Mouse (Mus musculus) limb, embryonic 14.5 days (tissue): ENCODE measurements around the gene A430033K04Rik. TPM values are rescaled to one million over a fixed set of nuclear protein-coding genes. Genes with fewer than 3 reads are reported as not detected.

Source experiments
- ATAC-seq: fragments of 200-750 bp; cut with Nextera tagmentation; 2 replicates; pipeline ENCODE4 v1.8.0; 2017; ENCODE audit warnings: low read depth, moderate number of reproducible peaks, moderate TSS enrichment; ENCODE audit not compliant: low FRiP score
- DNase-seq: peaks from one replicate; pipeline ENCODE4 v3.0.0-alpha.2; 2015; ENCODE audit warnings: low spot score
- H3K27ac ChIP-seq: fragments of 300-500 bp; sonication (generic); replicated peaks from 2 replicates; pipeline ENCODE4 v1.5.1; 2014; ENCODE audit warnings: low read depth, mild to moderate bottlenecking, low read length, moderate library complexity, mixed read lengths
- H3K27me3 ChIP-seq: fragments of 300-500 bp; sonication (generic); 2 replicates; pipeline ENCODE4 v1.6.1; 2014; ENCODE audit warnings: low read length, mixed read lengths; ENCODE audit not compliant: control insufficient read depth, insufficient read depth
- H3K36me3 ChIP-seq: fragments of 300-500 bp; sonication (generic); 2 replicates; pipeline ENCODE4 v1.6.1; 2014; ENCODE audit warnings: mild to moderate bottlenecking, low read length, moderate library complexity, mixed read lengths; ENCODE audit not compliant: control insufficient read depth, insufficient read depth
- H3K4me1 ChIP-seq: fragments of 300-500 bp; sonication (generic); 2 replicates; pipeline ENCODE4 v1.6.1; 2014; ENCODE audit warnings: antibody characterized with exemption, low read length, mixed read lengths; ENCODE audit not compliant: control insufficient read depth, insufficient read depth
- H3K4me2 ChIP-seq: fragments of 300-500 bp; sonication (generic); replicated peaks from 2 replicates; pipeline ENCODE4 v1.6.1; 2014; ENCODE audit warnings: low read depth, mild to moderate bottlenecking, low read length, moderate library complexity; ENCODE audit not compliant: severe bottlenecking
- H3K4me3 ChIP-seq: fragments of 300-500 bp; sonication (generic); replicated peaks from 2 replicates; pipeline ENCODE4 v1.5.1; 2014; ENCODE audit warnings: low read length
- H3K9ac ChIP-seq: fragments of 300-500 bp; sonication (generic); 2 replicates; pipeline ENCODE4 v1.6.1; 2014; ENCODE audit warnings: mild to moderate bottlenecking, low read depth, low read length, moderate library complexity; ENCODE audit not compliant: severe bottlenecking
- H3K9me3 ChIP-seq: fragments of 300-500 bp; sonication (generic); 2 replicates; pipeline ENCODE4 v1.6.1; 2016; ENCODE audit warnings: low read length; ENCODE audit not compliant: control insufficient read depth
- POLR2A ChIP-seq: fragments of 200-500 bp; IDR thresholded peaks from 2 replicates; pipeline ENCODE4 v1.8.0; 2012; ENCODE audit warnings: inconsistent platforms, mild to moderate bottlenecking, moderate library complexity, borderline replicate concordance; ENCODE audit not compliant: insufficient read depth, insufficient read length; ENCODE audit errors: extremely low read depth
- WGBS: fragments of 180-500 bp; shearing (Covaris S2); extraction: QIAGEN DNeasy Blood & Tissue Kit; methylation state at CpG from one replicate; pipeline ENCODE4 v1.1.7; 2014; 5-methylcytosine and 5-hydroxymethylcytosine counted together
- microRNA-seq: library from miRNA; unstranded; fragments of <30 nt; microRNA quantifications from one replicate; pipeline ENCODE4, GENCODE M21; 2016
- polyA plus RNA-seq, 2 experiments: library from polyadenylated mRNA; depleted of rRNA in 1 of 2; stranded (reverse) in 1 of 2; unstranded in 1 of 2; fragments of >200 nt; fragmentation: Nextera tagmentation in 1 of 2; extraction: Ambion mirVana in 1 of 2; gene quantifications; 2 replicates each; pipeline versions ENCODE4 v1.2.1 to v1.2.3; 2012 to 2014

Gene A430033K04Rik
- polyA plus RNA-seq, 2 experiments = 10.3 to 11.7 TPM

DNA sequence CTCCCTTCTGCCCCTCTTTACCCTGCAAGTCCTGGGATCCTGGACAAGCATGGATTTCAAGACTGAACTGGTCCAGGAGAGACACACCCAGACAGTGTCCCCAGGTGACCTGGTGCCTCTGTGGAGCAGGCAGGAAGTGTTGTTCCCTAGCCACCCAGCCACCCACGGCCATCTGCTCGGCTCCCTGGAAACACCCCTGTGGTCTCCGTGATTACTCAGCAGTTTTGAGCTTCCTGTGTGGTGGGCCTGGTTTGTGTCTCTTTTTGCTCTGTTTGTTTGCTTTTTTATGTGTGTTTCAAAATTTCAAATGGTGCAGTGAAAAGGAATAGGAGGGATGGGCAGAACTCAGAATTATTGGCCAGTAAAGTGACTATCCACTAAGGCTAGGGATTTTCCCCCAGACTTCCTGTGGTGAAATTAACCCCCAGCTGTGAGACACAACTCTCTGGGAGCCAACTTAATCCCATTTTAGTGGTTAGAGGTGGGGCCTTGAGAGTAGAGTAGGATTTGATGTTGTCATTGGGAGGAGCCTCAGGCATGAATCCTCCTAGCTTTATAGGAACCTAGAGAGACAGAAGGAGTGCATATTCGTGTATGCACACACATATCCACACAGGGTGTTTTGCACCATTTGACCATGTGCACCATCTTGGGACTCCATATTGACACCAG lies 72.0 kb downstream of the A430033K04Rik start:
- no peaks in the 10 kb centered on the region for H3K4me1 ChIP-seq
- ATAC-seq (no peak), DNase-seq (no peak)
- H3K9ac ChIP-seq = no peak overlapping the region
- no peaks in the 10 kb centered on the region for H3K36me3 ChIP-seq
- no peaks in the 10 kb centered on the region for H3K27me3 ChIP-seq
- H3K4me2 ChIP-seq = no peak overlapping the region
- 44% methylated on average over 4 of the region's 4 CpGs for WGBS
- no peak for TF ChIP-seq POLR2A
- H3K4me3 ChIP-seq = no peak overlapping the region
- no peak overlapping the region for H3K27ac ChIP-seq
- H3K9me3 ChIP-seq = no peaks in the 10 kb centered on the region

DNA sequence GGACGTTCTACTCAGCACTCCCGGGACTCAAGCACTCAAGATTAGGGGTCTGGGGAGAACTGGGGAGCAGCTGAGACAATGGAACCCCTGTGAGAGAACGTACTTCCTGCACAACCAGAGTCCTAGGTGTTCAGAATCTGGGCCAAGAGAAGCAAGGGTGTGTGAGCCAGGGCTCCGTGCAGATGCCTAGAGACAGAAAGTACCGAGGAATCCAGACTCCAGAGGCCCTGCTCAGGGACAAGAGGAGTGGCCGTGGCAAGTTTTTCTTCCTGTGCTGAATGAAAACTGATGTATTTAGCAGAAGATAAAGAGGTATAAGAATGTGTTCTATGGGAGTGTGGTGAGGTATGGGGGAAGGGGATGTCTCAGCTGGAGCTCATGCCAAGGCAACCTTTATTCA lies 74.8 kb downstream of the A430033K04Rik start:
- no peak overlapping the region for H3K9ac ChIP-seq
- no peaks in the 10 kb centered on the region for H3K36me3 ChIP-seq
- DNase-seq = no peak
- H3K4me1 ChIP-seq = no peaks in the 10 kb centered on the region
- ATAC-seq = no peak
- no peak overlapping the region for H3K27ac ChIP-seq
- H3K4me3 ChIP-seq = no peak overlapping the region
- 60% methylated on average over 6 of the region's 6 CpGs for WGBS
- H3K9me3 ChIP-seq = no peaks in the 10 kb centered on the region
- no peak overlapping the region for H3K4me2 ChIP-seq
- TF ChIP-seq POLR2A = no peak
- no peaks in the 10 kb centered on the region for H3K27me3 ChIP-seq

Small RNAs within 50 kb of the gene (microRNA-seq; reads per million reads assigned to microRNA genes)
- not detected for gene Gm24082

Other genes with a start within 250 kb of the A430033K04Rik start
- 17.4 and 21.4 TPM in 2 replicates for gene Zfp157, start 181.4 kb upstream of the A430033K04Rik start, polyA plus RNA-seq (2012; rRNA removed)
- gene Zfp157, start 181.4 kb upstream of the A430033K04Rik start, polyA plus RNA-seq (2014; fragmentation: Nextera tagmentation; extraction: Ambion mirVana) = 40.4 and 42.9 TPM in 2 replicates
- gene 1700123K08Rik, start 58.1 kb upstream of the A430033K04Rik start, polyA plus RNA-seq (2012; rRNA removed) = not detected in 2 replicates
- gene 1700123K08Rik, start 58.1 kb upstream of the A430033K04Rik start, polyA plus RNA-seq (2014; fragmentation: Nextera tagmentation; extraction: Ambion mirVana) = not detected in 2 replicates
- gene Zfp68, start 3.1 kb upstream of the A430033K04Rik start, polyA plus RNA-seq (2012; rRNA removed) = 26.1 and 34.1 TPM in 2 replicates
- 80.2 and 88.9 TPM in 2 replicates for gene Zfp68, start 3.1 kb upstream of the A430033K04Rik start, polyA plus RNA-seq (2014; fragmentation: Nextera tagmentation; extraction: Ambion mirVana)
- gene Fam20c, start 131.7 kb downstream of the A430033K04Rik start, polyA plus RNA-seq (2012; rRNA removed) = 10.6 and 12.3 TPM in 2 replicates
- 8.5 and 10.9 TPM in 2 replicates for gene Fam20c, start 131.7 kb downstream of the A430033K04Rik start, polyA plus RNA-seq (2014; fragmentation: Nextera tagmentation; extraction: Ambion mirVana)
- gene Gm5294, start 197.2 kb downstream of the A430033K04Rik start, polyA plus RNA-seq (2012; rRNA removed) = not detected in 2 replicates
- gene Gm5294, start 197.2 kb downstream of the A430033K04Rik start, polyA plus RNA-seq (2014; fragmentation: Nextera tagmentation; extraction: Ambion mirVana) = not detected in 2 replicates